In genomic region chr1:186703980-186704701, GRCm38 (mm10) we compare ENCODE assay signal across 8 mouse cellular contexts. TPM values are rescaled to one million over a fixed set of nuclear protein-coding genes. Genes with fewer than 3 reads are reported as not detected.
A peak's percentile ranks its signal among the peaks of the same experiment; 100 is the strongest.
DNase-seq lines count a peak whose midpoint lies in the region; ATAC-seq and TF ChIP-seq lines count a peak whose summit lies in the region.

No protein-coding gene starts in this region.

- peak overlapping the region; percentile 92 for H3K4me2 ChIP-seq in kidney, postnatal 0 days (ENCODE audit: low read length)

- ATAC-seq in kidney, postnatal 0 days (replicated peaks; ENCODE audit: low FRiP score, low read depth) = no peak

- under 1% methylated on average over 36 of the region's 36 CpGs for WGBS in kidney, postnatal 0 days
- WGBS in midbrain, embryonic 10.5 days = under 1% methylated on average over 36 of the region's 36 CpGs

- peak; percentile 26 to 30 for DNase-seq in cerebellum, postnatal 25 days
- no peak for DNase-seq in cerebellum, adult 11-12 months
- peak; percentile 84 for DNase-seq in 3134 (ENCODE audit: extremely low read depth, insufficient read length, low spot score)
- DNase-seq in embryo, embryonic 10 days (ENCODE audit: low spot score) = peak; percentile 50
- DNase-seq in heart, adult 8-10 months (ENCODE audit: low spot score) = peak; percentile 24
- DNase-seq in kidney, postnatal 0 days (ENCODE audit: low spot score) = peak; percentile 58
- DNase-seq in midbrain, embryonic 10.5 days (ENCODE audit: low spot score) = peak; percentile 69
- peak; percentile 45 for DNase-seq in testis, postnatal 10 days (ENCODE audit: low spot score)

- H3K4me1 ChIP-seq in kidney, postnatal 0 days (replicated peaks; ENCODE audit: insufficient read depth, low read length) = 0 out of 2 replicates have a peak, but pooled peaks cover 3% of the 10 kb centered on the region
- H3K4me1 ChIP-seq in midbrain, embryonic 10.5 days = peaks cover 32% of the 10 kb centered on the region

- no peak for TF ChIP-seq CTCF in kidney, postnatal 0 days (IDR thresholded peaks at IDR 0.05; ENCODE audit: low read depth)

- H3K9me3 ChIP-seq in kidney, postnatal 0 days (replicated peaks; ENCODE audit: low read length) = no peaks in the 10 kb centered on the region
- no peaks in the 10 kb centered on the region for H3K9me3 ChIP-seq in midbrain, embryonic 10.5 days (replicated peaks)

- H3K4me3 ChIP-seq in kidney, postnatal 0 days (replicated peaks; ENCODE audit: low read depth, low read length) = peak overlapping the region; percentile 49
- peak overlapping the region; percentile 69 for H3K4me3 ChIP-seq in midbrain, embryonic 10.5 days

- H3K27me3 ChIP-seq in kidney, postnatal 0 days (ENCODE audit: insufficient read depth, low read length) = no peaks in the 10 kb centered on the region
- H3K27me3 ChIP-seq in midbrain, embryonic 10.5 days (ENCODE audit: low read depth, poor library complexity, severe bottlenecking) = peaks cover 47% of the 10 kb centered on the region

- H3K9ac ChIP-seq in kidney, postnatal 0 days (ENCODE audit: low read depth, low read length) = peak overlapping the region; percentile 63

- no peaks in the 10 kb centered on the region for H3K36me3 ChIP-seq in kidney, postnatal 0 days (ENCODE audit: insufficient read depth, low read length)
- no peaks in the 10 kb centered on the region for H3K36me3 ChIP-seq in midbrain, embryonic 10.5 days

- H3K27ac ChIP-seq in kidney, postnatal 0 days = peak overlapping the region; percentile 58
- H3K27ac ChIP-seq in midbrain, embryonic 10.5 days (replicated peaks) = peak overlapping the region; percentile 49

RNA-seq across cellular contexts. Expression of gene Tgfb2, which starts 1.6 kb away (rescaled TPM):
- 1 to 10 TPM; 4.7 to 7.1 (median 5.6) TPM for total RNA-seq in heart, adult 8-10 months (2022)
- 15.4 and 17.1 TPM in 2 replicates for polyA plus RNA-seq in kidney, postnatal 0 days (2015; fragmentation: Nextera tagmentation; extraction: Ambion mirVana)
- 11.1 and 13.9 TPM in 2 replicates for polyA plus RNA-seq in midbrain, embryonic 10.5 days (2016; fragmentation: Nextera tagmentation; extraction: Ambion mirVana)

RNA-seq across cellular contexts. Expression of gene Rrp15, which starts 45.0 kb away (rescaled TPM):
- total RNA-seq in heart, adult 8-10 months (2022) = 1 to 10 TPM; 6.9 to 8.0 (median 7.8) TPM
- 57.5 and 57.8 TPM in 2 replicates for polyA plus RNA-seq in kidney, postnatal 0 days (2015; fragmentation: Nextera tagmentation; extraction: Ambion mirVana)
- polyA plus RNA-seq in midbrain, embryonic 10.5 days (2016; fragmentation: Nextera tagmentation; extraction: Ambion mirVana) = 70.6 and 86.0 TPM in 2 replicates
